1 mouse cellular context compared by ENCODE assay signal in genomic region chr14:23563180-23563579, GRCm38 (mm10).
TF ChIP-seq lines count a peak whose summit lies in the region.

No protein-coding gene starts in this region.

TF ChIP-seq in CH12.LX, 34 proteins besides CTCF, POLR2A, EP300 and RAD21 (continued from another document):
- no peak for TF ChIP-seq NELFE (IDR thresholded peaks at IDR 0.05; ENCODE audit: low read depth, low read length)
- no peak for TF ChIP-seq ZNF384 (IDR thresholded peaks at IDR 0.05; ENCODE audit: low read depth, low read length)
TF ChIP-seq in CH12.LX: peak in this region for 0.
